Mouse (Mus musculus) heart, postnatal 0 days (tissue): ENCODE measurements around the gene Creb1. TPM values are rescaled to one million over a fixed set of nuclear protein-coding genes. Genes with fewer than 3 reads are reported as not detected.
A peak's percentile ranks its signal among the peaks of the same experiment; 100 is the strongest.

Experiments
- ATAC-seq: fragments of 200-750 bp; cut with Nextera tagmentation; 2 replicates; pipeline ENCODE4 v1.8.0; 2017; ENCODE audit warnings: low read depth, moderate number of reproducible peaks, moderate library complexity; ENCODE audit not compliant: insufficient read depth
- DNase-seq: peaks from one replicate; pipeline ENCODE4 v3.0.0-alpha.2; 2016; ENCODE audit warnings: low spot score
- H3K27ac ChIP-seq: fragments of 300-500 bp; sonication (generic); 2 replicates; pipeline ENCODE4 v1.5.1; 2014; ENCODE audit warnings: low read depth, mild to moderate bottlenecking
- H3K27me3 ChIP-seq: fragments of 300-500 bp; sonication (generic); 2 replicates; pipeline ENCODE4 v1.6.1; 2014; ENCODE audit warnings: low read length, mixed read lengths; ENCODE audit not compliant: control insufficient read depth, insufficient read depth
- H3K36me3 ChIP-seq: fragments of 300-500 bp; sonication (generic); replicated peaks from 2 replicates; pipeline ENCODE4 v1.6.1; 2014; ENCODE audit warnings: low read length, mixed read lengths; ENCODE audit not compliant: control insufficient read depth, insufficient read depth
- H3K4me1 ChIP-seq: fragments of 300-500 bp; sonication (generic); 2 replicates; pipeline ENCODE4 v1.6.1; 2014; ENCODE audit warnings: antibody characterized with exemption; ENCODE audit not compliant: control insufficient read depth, insufficient read depth
- H3K4me2 ChIP-seq: fragments of 300-500 bp; sonication (generic); 2 replicates; pipeline ENCODE4 v1.6.1; 2014; ENCODE audit warnings: low read depth, mild to moderate bottlenecking, low read length, moderate library complexity
- H3K4me3 ChIP-seq: fragments of 300-500 bp; sonication (generic); 2 replicates; pipeline ENCODE4 v1.5.1; 2014; ENCODE audit warnings: low read depth, low read length
- H3K9ac ChIP-seq: fragments of 300-500 bp; sonication (generic); replicated peaks from 2 replicates; pipeline ENCODE4 v1.6.1; 2014; ENCODE audit warnings: low read depth, low read length, mixed read lengths
- H3K9me3 ChIP-seq: fragments of 300-500 bp; sonication (generic); replicated peaks from 2 replicates; pipeline ENCODE4 v1.6.1; 2016; ENCODE audit warnings: low read length; ENCODE audit not compliant: control insufficient read depth
- CTCF ChIP-seq: IDR thresholded peaks from 2 replicates; pipeline ENCODE4 v1.5.1; 2016; ENCODE audit warnings: antibody characterized with exemption, control low read depth, low read depth
- EP300 ChIP-seq: IDR thresholded peaks from 2 replicates; pipeline ENCODE4 v1.6.1; 2016; ENCODE audit warnings: antibody characterized with exemption, low read depth
- WGBS: fragments of 180-500 bp; shearing (Covaris S2); extraction: QIAGEN DNeasy Blood & Tissue Kit; methylation state at CpG from one replicate; pipeline ENCODE4 v1.1.7; 2014; 5-methylcytosine and 5-hydroxymethylcytosine counted together
- polyA plus RNA-seq: library from polyadenylated mRNA; unstranded; fragments of >200 nt; fragmentation: Nextera tagmentation; extraction: Ambion mirVana; gene quantifications from 2 replicates; pipeline ENCODE4 v1.2.1, GENCODE M21; 2015
- total RNA-seq: library from RNA; depleted of rRNA; stranded (reverse); fragments of >200 nt; gene quantifications from 2 replicates; pipeline ENCODE4 v1.2.3, GENCODE M21; 2014; ENCODE audit warnings: low replicate concordance

The Creb1 gene
- total and polyA plus RNA-seq, 2 experiments from 2014 or later: 11.2 to 37.4 TPM

- ATAC-seq (no peak), DNase-seq (no peak)
- 65% methylated on average over 5 of the region's 5 CpGs for WGBS
- Histone ChIP-seq H3K4me3 (no peak overlapping the region), H3K9me3 (no peaks in the 10 kb centered on the region), H3K4me1 (peaks cover 11% of the 10 kb centered on the region), H3K27me3 (no peaks in the 10 kb centered on the region), H3K9ac (no peak overlapping the region), H3K27ac (no peak overlapping the region), H3K4me2 (no peak overlapping the region), H3K36me3 (no peaks in the 10 kb centered on the region)
- TF ChIP-seq EP300: no peak
- TF ChIP-seq CTCF: no peak
These were observed 88.7 kb downstream of the Creb1 start for GRCm38 (mm10) chr1:64621116-64621515.

- Histone ChIP-seq H3K4me3 (no peak overlapping the region), H3K4me1 (no peaks in the 10 kb centered on the region), H3K9ac (no peak overlapping the region), H3K9me3 (no peaks in the 10 kb centered on the region), H3K36me3 (no peaks in the 10 kb centered on the region), H3K4me2 (no peak overlapping the region), H3K27me3 (no peaks in the 10 kb centered on the region), H3K27ac (no peak overlapping the region)
- no peak for DNase-seq
- WGBS: 47% methylated on average over 12 of the region's 12 CpGs
- ATAC-seq: no peak
- TF ChIP-seq CTCF (no peak), EP300 (no peak)
These were observed 91.4 kb downstream of the Creb1 start for GRCm38 (mm10) chr1:64623558-64624435.

- Histone ChIP-seq H3K9me3 (no peaks in the 10 kb centered on the region), H3K27ac (no peak overlapping the region), H3K27me3 (no peaks in the 10 kb centered on the region), H3K4me3 (no peak overlapping the region), H3K4me1 (no peaks in the 10 kb centered on the region), H3K36me3 (no peaks in the 10 kb centered on the region), H3K4me2 (no peak overlapping the region), H3K9ac (no peak overlapping the region)
- DNase-seq (no peak), ATAC-seq (no peak)
- no peak for TF ChIP-seq CTCF
These were observed 92.8 kb downstream of the Creb1 start for GRCm38 (mm10) chr1:64625214-64625613.

- Histone ChIP-seq H3K9me3 (no peaks in the 10 kb centered on the region), H3K4me2 (no peak overlapping the region), H3K4me3 (no peak overlapping the region), H3K9ac (no peak overlapping the region), H3K4me1 (0 out of 2 replicates have a peak, but pooled peaks cover 6% of the 10 kb centered on the region), H3K27ac (no peak overlapping the region), H3K36me3 (no peaks in the 10 kb centered on the region), H3K27me3 (no peaks in the 10 kb centered on the region)
- DNase-seq (no peak), ATAC-seq (no peak)
- TF ChIP-seq CTCF (no peak), EP300 (no peak)
- 51% methylated on average over 5 of the region's 5 CpGs for WGBS
These were observed 99.1 kb downstream of the Creb1 start for GRCm38 (mm10) chr1:64631526-64631925.

- Histone ChIP-seq H3K36me3 (no peaks in the 10 kb centered on the region), H3K4me1 (0 out of 2 replicates have a peak, but pooled peaks cover 6% of the 10 kb centered on the region), H3K27ac (peak overlapping the region; percentile 15; the same call in 1 of the 2 replicates), H3K9ac (no peak overlapping the region), H3K4me3 (no peak overlapping the region), H3K4me2 (no peak overlapping the region), H3K27me3 (no peaks in the 10 kb centered on the region), H3K9me3 (no peaks in the 10 kb centered on the region)
- ATAC-seq (no peak), DNase-seq (no peak)
- TF ChIP-seq CTCF (no peak), EP300 (no peak)
- 50% methylated on average over 3 of the region's 3 CpGs for WGBS
These were observed 100.8 kb downstream of the Creb1 start for GRCm38 (mm10) chr1:64633237-64633636.
